Mouse (Mus musculus): ENCODE data around the gene Adtrp. TPM values are rescaled to one million over a fixed set of nuclear protein-coding genes. Genes with fewer than 3 reads are reported as not detected.

Gene Adtrp
- polyA plus RNA-seq, 1 experiment from 2014 or later: 0.72 TPM

DNA sequence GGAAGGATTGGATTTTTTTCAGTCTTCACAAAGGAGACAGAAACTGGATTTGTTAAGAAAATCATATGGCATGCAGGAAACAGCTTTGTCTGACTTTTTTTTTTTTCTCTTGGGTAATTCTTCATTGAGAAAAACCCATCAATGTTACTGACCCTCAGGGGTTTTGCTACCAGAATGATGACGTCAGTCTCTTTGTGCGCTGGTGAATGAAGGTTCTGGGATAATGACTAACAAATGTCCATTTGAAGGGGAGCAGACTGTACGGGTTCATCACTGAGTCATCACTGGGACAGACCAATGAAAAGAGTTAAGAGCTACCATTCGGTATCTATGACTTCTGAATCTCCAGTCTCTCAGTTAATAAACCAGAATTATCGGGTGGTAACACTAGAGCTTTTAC lies 97.0 kb downstream of the Adtrp start:
- Histone ChIP-seq H3K27ac (ENCODE audit: low read length) (no peak overlapping the region), H3K4me3 (ENCODE audit: low read depth, low read length) (no peak overlapping the region), H3K9me3 (ENCODE audit: control insufficient read depth, low read depth, low read length) (no peaks in the 10 kb centered on the region), H3K36me3 (ENCODE audit: control insufficient read depth, insufficient read depth, low read length) (no peaks in the 10 kb centered on the region), H3K27me3 (ENCODE audit: control insufficient read depth, insufficient read depth, low read length) (no peaks in the 10 kb centered on the region), H3K9ac (replicated peaks; ENCODE audit: low read depth, low read length) (no peak overlapping the region), H3K4me1 (ENCODE audit: control insufficient read depth, insufficient read depth, low read length) (no peaks in the 10 kb centered on the region), H3K4me2 (replicated peaks; ENCODE audit: low read depth, low read length) (no peak overlapping the region)
- WGBS: 63% methylated on average over 5 of the region's 5 CpGs
- ATAC-seq (ENCODE audit: insufficient number of reproducible peaks, insufficient read depth, low FRiP score, low read depth): no peak

DNA sequence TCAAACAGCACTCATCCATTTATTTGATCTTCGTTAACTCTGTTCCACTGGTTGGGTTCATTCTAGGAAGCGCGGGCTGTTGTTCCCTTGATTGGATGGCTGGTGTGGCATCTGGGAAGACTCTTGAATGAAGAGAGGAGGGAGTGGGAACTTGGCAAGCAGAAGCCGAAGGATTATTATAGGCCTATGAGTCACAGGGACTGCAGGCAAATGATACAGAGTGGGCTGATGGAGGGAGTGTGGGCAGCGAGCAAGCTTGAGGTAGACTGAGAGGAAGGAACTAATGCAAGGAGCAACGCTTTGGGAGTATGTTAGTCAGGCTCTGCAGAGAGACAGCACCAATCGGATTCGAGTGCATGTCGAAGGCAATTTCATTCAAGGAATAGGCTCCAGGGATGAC lies 98.6 kb downstream of the Adtrp start:
- Histone ChIP-seq H3K9me3 (ENCODE audit: control insufficient read depth, low read depth, low read length) (no peaks in the 10 kb centered on the region), H3K27me3 (ENCODE audit: control insufficient read depth, insufficient read depth, low read length) (no peaks in the 10 kb centered on the region), H3K27ac (ENCODE audit: low read length) (no peak overlapping the region), H3K4me3 (ENCODE audit: low read depth, low read length) (no peak overlapping the region), H3K4me1 (ENCODE audit: control insufficient read depth, insufficient read depth, low read length) (no peaks in the 10 kb centered on the region), H3K9ac (replicated peaks; ENCODE audit: low read depth, low read length) (no peak overlapping the region), H3K36me3 (ENCODE audit: control insufficient read depth, insufficient read depth, low read length) (no peaks in the 10 kb centered on the region), H3K4me2 (replicated peaks; ENCODE audit: low read depth, low read length) (no peak overlapping the region)
- no peak for ATAC-seq (ENCODE audit: insufficient number of reproducible peaks, insufficient read depth, low FRiP score, low read depth)
- 68% methylated on average over 9 of the region's 9 CpGs for WGBS

DNA sequence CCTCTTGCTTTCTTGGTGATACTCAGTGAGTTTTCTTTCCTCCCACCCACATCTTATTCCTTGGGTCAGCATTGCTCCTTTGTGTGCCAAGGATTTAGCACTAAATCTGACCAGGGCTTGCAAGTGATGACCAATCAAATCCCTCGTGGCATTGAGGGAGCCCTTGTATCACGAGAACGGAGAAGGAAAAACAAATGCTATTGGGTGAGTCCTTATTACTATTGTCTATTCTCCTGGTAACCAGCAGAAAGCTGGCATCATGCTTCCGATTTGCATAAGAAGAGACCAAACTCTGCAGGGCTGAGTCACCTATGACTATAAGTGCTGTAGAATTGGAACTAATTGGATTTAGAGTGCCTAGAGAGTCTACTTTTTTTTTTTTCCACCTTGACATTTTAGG lies 99.8 kb downstream of the Adtrp start:
- Histone ChIP-seq H3K4me2 (replicated peaks; ENCODE audit: low read depth, low read length) (no peak overlapping the region), H3K27ac (ENCODE audit: low read length) (no peak overlapping the region), H3K9ac (replicated peaks; ENCODE audit: low read depth, low read length) (no peak overlapping the region), H3K9me3 (ENCODE audit: control insufficient read depth, low read depth, low read length) (no peaks in the 10 kb centered on the region), H3K4me1 (ENCODE audit: control insufficient read depth, insufficient read depth, low read length) (no peaks in the 10 kb centered on the region), H3K36me3 (ENCODE audit: control insufficient read depth, insufficient read depth, low read length) (no peaks in the 10 kb centered on the region), H3K4me3 (ENCODE audit: low read depth, low read length) (no peak overlapping the region), H3K27me3 (ENCODE audit: control insufficient read depth, insufficient read depth, low read length) (no peaks in the 10 kb centered on the region)
- ATAC-seq (ENCODE audit: insufficient number of reproducible peaks, insufficient read depth, low FRiP score, low read depth): no peak
- WGBS: 85% methylated on average over 4 of the region's 4 CpGs

DNA sequence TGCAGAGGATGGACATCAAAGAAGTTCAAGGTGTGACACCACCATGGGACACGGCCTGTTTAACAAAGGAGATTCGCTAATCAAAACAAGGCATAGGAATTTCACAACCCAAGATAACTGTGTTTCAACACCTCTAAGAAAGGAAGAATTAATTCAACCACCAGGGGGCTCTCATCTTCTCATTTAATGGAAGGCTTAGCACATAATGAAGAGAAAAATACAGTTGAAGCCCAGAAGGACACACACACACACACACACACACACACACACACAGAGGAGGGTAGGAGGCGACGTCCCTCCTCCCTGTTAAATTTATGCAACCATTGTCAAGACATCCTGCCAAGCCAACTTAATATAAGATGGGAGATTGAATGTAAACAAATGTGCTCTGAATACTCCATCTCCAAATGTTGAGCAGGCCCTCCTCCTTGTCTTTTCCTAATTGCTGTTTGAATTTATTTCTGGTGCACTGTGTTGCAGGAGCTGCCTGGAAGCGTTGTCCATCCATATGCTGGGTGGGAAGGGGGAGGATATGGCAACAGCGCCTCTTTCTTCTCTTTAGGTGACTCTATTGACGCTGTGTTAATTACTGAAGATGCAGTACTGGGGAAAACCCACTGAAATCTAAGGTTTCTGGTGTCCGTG lies 100.4 kb downstream of the Adtrp start:
- Histone ChIP-seq H3K36me3 (ENCODE audit: control insufficient read depth, insufficient read depth, low read length) (no peaks in the 10 kb centered on the region), H3K9ac (replicated peaks; ENCODE audit: low read depth, low read length) (no peak overlapping the region), H3K27me3 (ENCODE audit: control insufficient read depth, insufficient read depth, low read length) (no peaks in the 10 kb centered on the region), H3K9me3 (ENCODE audit: control insufficient read depth, low read depth, low read length) (no peaks in the 10 kb centered on the region), H3K4me2 (replicated peaks; ENCODE audit: low read depth, low read length) (no peak overlapping the region), H3K27ac (ENCODE audit: low read length) (no peak overlapping the region), H3K4me3 (ENCODE audit: low read depth, low read length) (no peak overlapping the region), H3K4me1 (ENCODE audit: control insufficient read depth, insufficient read depth, low read length) (no peaks in the 10 kb centered on the region)
- ATAC-seq (ENCODE audit: insufficient number of reproducible peaks, insufficient read depth, low FRiP score, low read depth): no peak
- 53% methylated on average over 8 of the region's 8 CpGs for whole genome bisulfite sequencing

DNA sequence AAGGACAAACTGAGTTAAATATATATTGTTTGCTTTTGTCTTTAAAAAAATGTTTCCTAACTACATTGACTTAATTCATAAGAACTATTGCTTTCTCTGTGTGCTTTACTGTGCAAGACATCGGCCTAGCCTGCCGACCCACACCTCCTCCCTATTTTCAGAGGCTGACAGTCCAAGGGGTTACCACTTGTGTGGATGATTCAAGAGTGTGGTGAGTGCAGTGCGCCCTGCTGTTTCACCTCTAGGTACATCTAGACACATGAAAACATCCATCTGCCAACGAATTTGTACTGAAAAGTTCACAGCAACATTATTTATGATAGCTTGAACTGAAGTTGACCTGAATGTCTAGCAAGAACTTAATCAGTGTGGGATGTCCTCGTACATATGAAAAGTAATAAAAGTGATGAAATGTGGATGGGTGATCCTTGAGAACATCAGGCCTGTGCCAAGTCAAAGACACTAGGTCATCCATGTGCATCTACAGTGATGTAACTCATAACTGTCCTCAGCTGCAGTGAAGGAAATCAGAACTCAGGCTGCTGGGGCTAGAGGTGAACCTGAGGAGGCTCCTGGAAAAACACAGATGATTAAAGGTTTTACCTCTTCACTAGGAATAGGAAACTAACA lies 106.9 kb downstream of the Adtrp start:
- Histone ChIP-seq H3K9ac (replicated peaks; ENCODE audit: low read depth, low read length) (no peak overlapping the region), H3K4me3 (ENCODE audit: low read depth, low read length) (no peak overlapping the region), H3K9me3 (ENCODE audit: control insufficient read depth, low read depth, low read length) (no peaks in the 10 kb centered on the region), H3K36me3 (ENCODE audit: control insufficient read depth, insufficient read depth, low read length) (no peaks in the 10 kb centered on the region), H3K4me1 (ENCODE audit: control insufficient read depth, insufficient read depth, low read length) (no peaks in the 10 kb centered on the region), H3K4me2 (replicated peaks; ENCODE audit: low read depth, low read length) (no peak overlapping the region), H3K27me3 (ENCODE audit: control insufficient read depth, insufficient read depth, low read length) (no peaks in the 10 kb centered on the region), H3K27ac (ENCODE audit: low read length) (no peak overlapping the region)
- no peak for ATAC-seq (ENCODE audit: insufficient number of reproducible peaks, insufficient read depth, low FRiP score, low read depth)
- 44% methylated on average over 5 of the region's 5 CpGs for WGBS

DNA sequence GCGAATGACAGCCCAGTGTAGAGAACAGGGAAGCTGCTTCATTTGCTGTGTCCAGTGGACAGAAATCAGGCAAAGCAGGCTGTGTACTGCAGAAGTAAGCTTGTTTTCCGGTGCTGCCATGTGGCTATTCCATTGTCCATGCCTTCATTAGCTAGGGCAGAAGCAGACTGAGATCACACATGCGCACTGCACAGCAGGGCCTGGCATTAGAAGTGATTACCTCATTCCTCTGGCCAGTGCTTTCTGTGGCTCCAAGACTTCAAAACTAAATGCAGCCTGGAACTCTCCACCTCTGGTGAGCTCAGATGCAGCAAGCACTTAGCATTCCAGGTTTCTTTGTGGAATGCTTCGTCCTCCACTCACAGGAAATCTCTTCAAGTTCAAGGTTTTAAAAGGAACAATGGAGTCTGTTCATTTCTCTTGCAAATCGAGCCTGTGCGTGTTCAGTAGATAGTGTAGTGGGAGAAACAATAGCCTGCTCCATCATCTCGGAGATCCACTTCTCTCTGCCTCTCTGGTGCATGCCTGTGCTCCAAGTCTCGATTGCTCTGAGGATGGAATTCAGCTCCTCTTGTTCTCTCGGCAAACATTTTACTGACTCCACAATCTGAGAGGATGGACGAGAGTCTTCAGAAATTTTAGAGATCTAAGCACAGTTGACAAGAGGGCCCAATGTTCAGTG lies 109.7 kb downstream of the Adtrp start:
- Histone ChIP-seq H3K36me3 (ENCODE audit: control insufficient read depth, insufficient read depth, low read length) (no peaks in the 10 kb centered on the region), H3K27me3 (ENCODE audit: control insufficient read depth, insufficient read depth, low read length) (no peaks in the 10 kb centered on the region), H3K9ac (replicated peaks; ENCODE audit: low read depth, low read length) (no peak overlapping the region), H3K4me2 (replicated peaks; ENCODE audit: low read depth, low read length) (no peak overlapping the region), H3K9me3 (ENCODE audit: control insufficient read depth, low read depth, low read length) (no peaks in the 10 kb centered on the region), H3K4me1 (ENCODE audit: control insufficient read depth, insufficient read depth, low read length) (no peaks in the 10 kb centered on the region), H3K27ac (ENCODE audit: low read length) (no peak overlapping the region; the same call in 1 of the 2 replicates), H3K4me3 (ENCODE audit: low read depth, low read length) (no peak overlapping the region)
- no peak for ATAC-seq (ENCODE audit: insufficient number of reproducible peaks, insufficient read depth, low FRiP score, low read depth)
- 57% methylated on average over 10 of the region's 10 CpGs for WGBS

DNA sequence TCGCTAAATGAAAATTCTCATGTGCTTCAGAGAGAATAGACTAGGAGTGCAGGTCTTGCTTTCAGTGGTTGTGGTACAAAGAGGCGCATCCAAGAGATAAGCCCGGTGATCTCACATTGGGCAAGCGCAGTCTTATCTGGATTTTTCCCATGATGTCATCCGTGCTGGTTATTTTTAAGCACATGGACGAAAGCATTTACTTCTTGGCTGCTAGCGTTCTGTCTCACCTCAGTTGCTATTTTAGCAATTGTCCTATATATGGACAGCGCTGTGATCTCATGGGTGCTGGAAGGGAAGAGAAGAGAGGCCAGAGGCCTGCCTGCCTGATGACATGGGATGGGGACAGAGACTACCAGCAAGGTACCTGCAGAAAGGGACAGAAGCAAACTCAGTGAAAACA lies 117.8 kb downstream of the Adtrp start:
- no peaks in the 10 kb centered on the region for H3K9me3 ChIP-seq (ENCODE audit: control insufficient read depth, low read depth, low read length)
- no peaks in the 10 kb centered on the region for H3K36me3 ChIP-seq (ENCODE audit: control insufficient read depth, insufficient read depth, low read length)
- no peak overlapping the region for H3K27ac ChIP-seq (ENCODE audit: low read length)
- no peak for ATAC-seq (ENCODE audit: insufficient number of reproducible peaks, insufficient read depth, low FRiP score, low read depth)
- no peak overlapping the region for H3K4me2 ChIP-seq (replicated peaks; ENCODE audit: low read depth, low read length)
- H3K9ac ChIP-seq (replicated peaks; ENCODE audit: low read depth, low read length): no peak overlapping the region
- 92% methylated on average over 8 of the region's 8 CpGs for WGBS
- H3K27me3 ChIP-seq (ENCODE audit: control insufficient read depth, insufficient read depth, low read length): no peaks in the 10 kb centered on the region
- no peaks in the 10 kb centered on the region for H3K4me1 ChIP-seq (ENCODE audit: control insufficient read depth, insufficient read depth, low read length)
- no peak overlapping the region for H3K4me3 ChIP-seq (ENCODE audit: low read depth, low read length)

DNA sequence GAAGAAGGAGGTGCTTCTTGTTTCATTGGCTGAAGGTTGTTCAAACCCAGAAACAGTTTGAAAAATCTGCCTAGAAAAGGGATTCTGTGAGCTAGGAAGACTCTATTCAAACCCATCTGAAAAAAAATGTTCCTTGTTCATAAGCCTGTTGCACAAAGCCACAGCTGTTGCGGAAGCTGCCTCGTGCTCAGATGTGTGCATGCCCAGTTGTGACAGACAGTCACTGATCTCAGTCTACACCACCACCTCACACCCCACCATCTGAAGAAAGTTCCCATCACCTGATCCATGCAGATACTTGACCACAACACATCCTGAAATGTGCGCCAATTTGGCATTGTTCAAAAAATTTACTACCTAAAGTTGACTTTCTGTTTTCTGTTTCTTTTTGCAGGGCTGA lies 119.7 kb downstream of the Adtrp start:
- H3K9ac ChIP-seq (replicated peaks; ENCODE audit: low read depth, low read length): no peak overlapping the region
- no peaks in the 10 kb centered on the region for H3K36me3 ChIP-seq (ENCODE audit: control insufficient read depth, insufficient read depth, low read length)
- no peaks in the 10 kb centered on the region for H3K27me3 ChIP-seq (ENCODE audit: control insufficient read depth, insufficient read depth, low read length)
- H3K27ac ChIP-seq (ENCODE audit: low read length): no peak overlapping the region
- no peaks in the 10 kb centered on the region for H3K4me1 ChIP-seq (ENCODE audit: control insufficient read depth, insufficient read depth, low read length)
- no peak overlapping the region for H3K4me3 ChIP-seq (ENCODE audit: low read depth, low read length)
- 82% methylated on average over 3 of the region's 3 CpGs for WGBS
- H3K9me3 ChIP-seq (ENCODE audit: control insufficient read depth, low read depth, low read length): no peaks in the 10 kb centered on the region
- no peak for ATAC-seq (ENCODE audit: insufficient number of reproducible peaks, insufficient read depth, low FRiP score, low read depth)
- no peak overlapping the region for H3K4me2 ChIP-seq (replicated peaks; ENCODE audit: low read depth, low read length)

Measured in stomach, embryonic 14.5 days (tissue).